Mouse (Mus musculus): ENCODE results near the gene Dhx9. TPM values are rescaled to one million over a fixed set of nuclear protein-coding genes. Genes with fewer than 3 reads are reported as not detected.
"Not testable (repeated sequence)": the region's sequence is repeated elsewhere in the genome, so short reads cannot be mapped to it uniquely, and the experiment has no call there.

Dhx9 gene
- polyA plus RNA-seq (2014; fragmentation: Nextera tagmentation; extraction: Ambion mirVana) = 42.6 and 46.8 TPM in 2 replicates

DNA sequence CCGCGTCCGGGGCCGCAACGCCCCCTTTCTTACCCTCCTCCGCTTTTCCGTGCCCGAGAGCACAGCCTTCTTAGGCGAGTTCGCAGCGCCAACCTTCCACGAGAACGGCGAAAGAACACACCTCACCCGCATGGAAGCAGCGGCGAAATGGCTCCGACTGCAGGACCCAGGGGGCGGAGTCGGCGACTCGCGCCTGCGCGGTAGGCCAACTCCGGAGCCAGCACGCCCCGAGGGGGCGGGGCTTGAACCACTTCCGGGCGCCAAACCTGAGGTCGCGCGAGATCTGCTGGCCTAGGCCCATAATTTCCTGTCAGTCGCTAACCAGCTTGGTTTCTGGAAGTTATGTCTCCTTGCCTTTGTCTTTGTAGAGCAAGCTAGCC lies at the start of gene Dhx9:
Gene Dhx9, minus strand, starts transcription at position 161 of the 380 bp plus-strand sequence.
- no peaks in the 10 kb centered on the region for H3K9me3 ChIP-seq (ENCODE audit: control insufficient read depth, low read depth, low read length)
- H3K4me3 ChIP-seq (ENCODE audit: low read depth, low read length) = peak within 1 kb of the TSS; percentile 87
- WGBS = under 1% methylated on average over 35 of the region's 35 CpGs
- peak within 1 kb of the TSS; percentile 95 for H3K9ac ChIP-seq (replicated peaks; ENCODE audit: low read depth, low read length)
- peaks cover 12% of the 10 kb centered on the region; the same call in 1 of the 2 replicates for H3K4me1 ChIP-seq (ENCODE audit: control insufficient read depth, insufficient read depth, low read length)
- peak within 1 kb of the TSS; percentile 73 for H3K4me2 ChIP-seq (replicated peaks; ENCODE audit: low read depth, low read length)
- H3K27me3 ChIP-seq (ENCODE audit: control insufficient read depth, insufficient read depth, low read length) = no peaks in the 10 kb centered on the region
- H3K36me3 ChIP-seq (ENCODE audit: control insufficient read depth, insufficient read depth, low read length) = peaks cover 5% of the 10 kb centered on the region; the same call in 1 of the 2 replicates
- peak within 1 kb of the TSS; percentile 85 for H3K27ac ChIP-seq (ENCODE audit: low read length)
- ATAC-seq (ENCODE audit: insufficient number of reproducible peaks, insufficient read depth, low FRiP score, low read depth) = peak; percentile 91

DNA sequence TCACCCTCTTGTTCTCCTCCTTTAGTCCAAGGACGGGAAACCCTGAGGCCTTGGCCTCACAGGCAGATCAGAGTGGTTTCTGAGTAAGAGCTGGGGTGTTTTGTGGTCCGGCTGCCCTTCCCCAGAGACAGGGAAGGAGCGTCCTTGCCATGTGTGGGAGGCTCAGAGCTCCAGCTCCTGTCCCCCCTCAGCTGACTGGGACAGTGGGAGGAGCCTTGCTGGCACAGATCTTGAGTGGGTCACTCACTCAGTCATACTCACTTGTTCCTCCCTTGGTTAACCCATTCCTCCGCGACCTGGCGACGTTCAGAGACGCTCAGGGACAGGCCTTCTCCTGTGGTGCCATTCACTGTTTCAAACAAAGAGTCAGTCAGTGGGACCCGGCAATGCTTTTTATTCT lies 48.2 kb upstream of the Dhx9 start:
- H3K27ac ChIP-seq (ENCODE audit: low read length) = no peak overlapping the region
- no peak overlapping the region for H3K9ac ChIP-seq (replicated peaks; ENCODE audit: low read depth, low read length)
- no peak for ATAC-seq (ENCODE audit: insufficient number of reproducible peaks, insufficient read depth, low FRiP score, low read depth)
- no peak overlapping the region for H3K4me3 ChIP-seq (ENCODE audit: low read depth, low read length)
- no peak overlapping the region for H3K4me2 ChIP-seq (replicated peaks; ENCODE audit: low read depth, low read length)
- WGBS = 74% methylated on average over 9 of the region's 9 CpGs
- no peaks in the 10 kb centered on the region for H3K9me3 ChIP-seq (ENCODE audit: control insufficient read depth, low read depth, low read length)
- H3K4me1 ChIP-seq (ENCODE audit: control insufficient read depth, insufficient read depth, low read length) = no peaks in the 10 kb centered on the region
- H3K27me3 ChIP-seq (ENCODE audit: control insufficient read depth, insufficient read depth, low read length) = no peaks in the 10 kb centered on the region
- no peaks in the 10 kb centered on the region for H3K36me3 ChIP-seq (ENCODE audit: control insufficient read depth, insufficient read depth, low read length)

DNA sequence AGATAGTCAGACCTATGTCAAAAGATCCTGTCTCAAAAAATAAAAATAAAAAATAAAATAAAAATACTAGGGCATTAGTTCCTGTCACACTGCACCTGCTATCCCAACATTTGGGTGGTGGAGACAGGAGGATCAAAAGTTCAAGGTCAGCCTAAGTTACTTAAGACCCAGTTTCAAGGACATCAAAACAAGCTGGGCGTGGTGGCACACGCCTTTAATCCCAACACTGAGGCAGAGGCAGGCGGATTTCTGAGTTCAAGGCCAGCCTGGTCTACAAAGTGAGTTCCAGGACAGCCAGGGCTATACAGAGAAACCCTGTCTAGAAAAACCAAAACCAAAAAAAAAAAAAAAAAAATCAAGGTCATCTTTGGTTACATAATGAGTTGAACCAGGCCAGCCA lies 45.4 kb upstream of the Dhx9 start:
- not testable (repeated sequence) for H3K4me1 ChIP-seq (ENCODE audit: control insufficient read depth, insufficient read depth, low read length); H3K4me3 ChIP-seq (ENCODE audit: low read depth, low read length); H3K9me3 ChIP-seq (ENCODE audit: control insufficient read depth, low read depth, low read length); H3K27ac ChIP-seq (ENCODE audit: low read length); H3K9ac ChIP-seq (replicated peaks; ENCODE audit: low read depth, low read length); H3K27me3 ChIP-seq (ENCODE audit: control insufficient read depth, insufficient read depth, low read length); ATAC-seq (ENCODE audit: insufficient number of reproducible peaks, insufficient read depth, low FRiP score, low read depth); H3K4me2 ChIP-seq (replicated peaks; ENCODE audit: low read depth, low read length); H3K36me3 ChIP-seq (ENCODE audit: control insufficient read depth, insufficient read depth, low read length)
- WGBS = 89% methylated on average over 3 of the region's 3 CpGs

DNA sequence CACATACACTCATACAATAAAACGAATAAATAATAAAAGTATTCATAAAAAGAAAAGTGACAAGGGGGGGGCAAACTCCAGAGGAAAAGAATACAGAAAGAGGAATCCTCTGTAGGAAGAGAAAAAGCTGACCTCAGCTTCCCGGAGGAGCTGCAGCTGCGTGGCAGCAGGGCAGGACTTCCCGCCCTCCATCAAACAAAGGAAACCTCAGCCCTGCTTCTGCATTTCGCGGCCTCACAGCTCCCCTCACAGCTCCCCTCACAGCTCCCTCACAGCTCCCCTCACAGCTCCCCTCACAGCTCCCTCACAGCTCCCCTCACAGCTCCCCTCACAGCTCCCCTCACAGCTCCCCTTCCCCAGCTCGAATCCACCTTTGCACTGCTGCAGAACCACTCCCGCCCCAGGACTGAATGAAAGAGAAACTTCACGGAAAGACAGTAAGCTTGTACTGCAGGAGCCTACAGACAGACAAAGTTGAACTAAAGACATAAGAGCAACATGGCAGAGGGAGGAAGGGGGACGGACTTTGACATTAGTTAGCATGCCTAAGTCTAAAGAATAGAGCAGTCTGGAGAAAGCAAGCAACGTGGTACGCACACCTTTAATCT lies 44.9 kb upstream of the Dhx9 start:
- no peaks in the 10 kb centered on the region for H3K9me3 ChIP-seq (ENCODE audit: control insufficient read depth, low read depth, low read length)
- peak overlapping the region; percentile 32 for H3K4me2 ChIP-seq (replicated peaks; ENCODE audit: low read depth, low read length)
- H3K4me1 ChIP-seq (ENCODE audit: control insufficient read depth, insufficient read depth, low read length) = no peaks in the 10 kb centered on the region
- ATAC-seq (ENCODE audit: insufficient number of reproducible peaks, insufficient read depth, low FRiP score, low read depth) = peak; percentile 49; the same call in 1 of the 2 replicates
- no peak overlapping the region for H3K4me3 ChIP-seq (ENCODE audit: low read depth, low read length)
- H3K36me3 ChIP-seq (ENCODE audit: control insufficient read depth, insufficient read depth, low read length) = no peaks in the 10 kb centered on the region
- WGBS = 15% methylated on average over 12 of the region's 12 CpGs
- peak overlapping the region; percentile 74; the same call in 1 of the 2 replicates for H3K27ac ChIP-seq (ENCODE audit: low read length)
- H3K27me3 ChIP-seq (ENCODE audit: control insufficient read depth, insufficient read depth, low read length) = no peaks in the 10 kb centered on the region
- no peak overlapping the region for H3K9ac ChIP-seq (replicated peaks; ENCODE audit: low read depth, low read length)

DNA sequence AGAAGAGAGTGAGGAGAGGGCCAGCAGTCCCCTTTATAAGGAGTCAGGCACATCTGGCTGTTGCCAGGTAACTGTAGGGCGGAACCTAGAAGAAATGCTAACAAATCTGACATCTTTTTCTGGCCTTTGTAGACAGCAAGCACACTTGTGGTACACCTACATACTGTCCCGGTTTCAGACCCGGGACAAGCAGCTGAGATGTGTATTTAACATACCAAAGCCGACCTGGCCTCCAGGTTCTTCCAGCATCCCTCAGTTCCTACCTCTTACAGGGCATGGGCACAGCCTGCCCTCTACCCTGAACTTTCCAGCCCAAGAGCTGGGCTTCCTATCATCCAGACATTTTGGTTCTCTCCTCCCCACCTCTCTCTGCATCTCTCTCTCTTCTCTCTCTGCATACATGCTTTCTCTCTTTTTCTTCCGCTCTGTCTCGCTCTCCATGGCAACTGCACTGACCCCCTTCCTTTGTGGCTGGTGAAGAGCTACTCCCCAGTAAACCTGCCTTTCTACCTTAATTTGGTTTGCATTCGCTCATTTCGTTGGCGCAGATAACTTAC lies 44.3 kb upstream of the Dhx9 start:
- Histone ChIP-seq H3K9ac (replicated peaks; ENCODE audit: low read depth, low read length) (no peak overlapping the region), H3K27me3 (ENCODE audit: control insufficient read depth, insufficient read depth, low read length) (no peaks in the 10 kb centered on the region), H3K27ac (ENCODE audit: low read length) (no peak overlapping the region; the same call in 1 of the 2 replicates), H3K36me3 (ENCODE audit: control insufficient read depth, insufficient read depth, low read length) (no peaks in the 10 kb centered on the region), H3K4me1 (ENCODE audit: control insufficient read depth, insufficient read depth, low read length) (no peaks in the 10 kb centered on the region), H3K4me3 (ENCODE audit: low read depth, low read length) (no peak overlapping the region), H3K9me3 (ENCODE audit: control insufficient read depth, low read depth, low read length) (no peaks in the 10 kb centered on the region), H3K4me2 (replicated peaks; ENCODE audit: low read depth, low read length) (peak overlapping the region; percentile 32)
- WGBS = 23% methylated on average over 9 of the region's 9 CpGs
- no peak for ATAC-seq (ENCODE audit: insufficient number of reproducible peaks, insufficient read depth, low FRiP score, low read depth)

DNA sequence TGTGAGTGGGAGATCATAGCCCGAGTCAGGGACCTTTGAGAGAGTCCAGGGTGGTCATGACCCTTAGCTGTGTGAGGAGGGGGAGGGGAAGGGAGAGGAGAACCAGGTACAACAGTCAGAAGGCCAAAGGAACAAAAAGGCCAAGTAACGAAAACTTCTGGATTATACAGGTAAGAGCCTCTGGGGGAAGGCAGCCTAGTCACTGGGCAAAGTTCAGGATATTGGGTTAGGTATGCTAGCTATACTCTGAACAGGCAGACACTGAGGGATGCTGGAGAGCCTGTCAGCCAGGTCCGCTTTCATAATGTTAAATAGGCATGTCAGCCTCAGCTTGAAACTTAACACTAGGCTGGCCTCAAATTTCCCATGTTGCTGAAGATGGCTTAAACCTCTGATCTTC lies 34.7 kb upstream of the Dhx9 start:
- H3K9me3 ChIP-seq (ENCODE audit: control insufficient read depth, low read depth, low read length) = no peaks in the 10 kb centered on the region

DNA sequence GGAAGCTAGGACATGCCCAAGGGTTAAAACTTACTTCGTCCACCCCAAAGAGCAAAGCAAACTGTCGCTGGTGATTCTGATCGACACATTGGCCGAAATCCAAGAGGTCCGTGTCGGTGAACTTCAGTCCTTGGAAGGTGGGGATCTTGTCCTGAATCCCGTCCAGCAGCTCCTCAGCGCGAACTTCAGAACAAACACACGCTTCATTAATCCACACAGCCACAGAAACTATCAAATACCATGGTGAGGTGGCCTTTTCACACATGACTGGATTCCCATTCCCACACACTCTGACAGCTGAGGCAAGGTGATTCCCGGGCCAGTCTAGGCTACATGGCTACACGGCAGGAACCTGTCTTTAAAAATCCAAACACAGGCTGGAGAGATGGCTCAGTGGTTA lies 27.9 kb upstream of the Dhx9 start:
- no peak for ATAC-seq (ENCODE audit: insufficient number of reproducible peaks, insufficient read depth, low FRiP score, low read depth)

More for the DNA sequence above, 34.7 kb upstream of the Dhx9 start:
- no peak for ATAC-seq (ENCODE audit: insufficient number of reproducible peaks, insufficient read depth, low FRiP score, low read depth)
- Histone ChIP-seq H3K4me2 (replicated peaks; ENCODE audit: low read depth, low read length) (no peak overlapping the region), H3K9ac (replicated peaks; ENCODE audit: low read depth, low read length) (no peak overlapping the region), H3K27me3 (ENCODE audit: control insufficient read depth, insufficient read depth, low read length) (no peaks in the 10 kb centered on the region), H3K36me3 (ENCODE audit: control insufficient read depth, insufficient read depth, low read length) (no peaks in the 10 kb centered on the region), H3K4me1 (ENCODE audit: control insufficient read depth, insufficient read depth, low read length) (no peaks in the 10 kb centered on the region), H3K4me3 (ENCODE audit: low read depth, low read length) (no peak overlapping the region), H3K27ac (ENCODE audit: low read length) (no peak overlapping the region)
- 41% methylated on average over 3 of the region's 3 CpGs for WGBS

DNA sequence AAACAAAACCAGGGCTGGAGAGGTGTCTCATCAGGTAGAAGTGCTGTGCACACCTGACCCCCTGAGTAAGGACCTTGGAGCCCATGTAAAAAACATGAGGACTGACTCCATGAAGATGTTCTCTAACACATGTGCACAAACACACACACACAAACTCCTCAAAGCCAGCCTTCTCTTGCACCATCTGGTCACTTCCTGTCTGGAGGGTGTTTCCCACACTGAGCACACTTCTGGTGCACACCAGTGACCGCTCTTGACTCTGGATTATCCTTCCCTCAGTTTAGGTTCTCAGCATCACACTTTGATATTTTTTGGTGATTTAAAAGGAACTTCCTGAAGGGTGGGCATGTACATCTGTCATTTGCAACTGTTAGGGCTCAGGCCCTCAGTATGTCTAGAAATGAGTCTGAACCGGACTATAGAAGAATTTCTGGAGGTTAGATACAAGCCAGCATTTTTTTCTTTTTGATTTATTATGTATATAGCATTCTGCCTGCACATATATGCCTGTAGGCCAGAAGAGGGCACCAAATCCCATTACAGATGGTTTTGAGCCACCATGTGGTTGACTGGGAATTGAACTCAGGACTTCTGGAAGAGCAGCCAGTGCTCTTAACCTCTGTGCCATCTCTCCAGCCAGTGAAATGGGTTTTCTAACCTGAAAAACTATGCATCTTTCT lies 23.0 kb upstream of the Dhx9 start:
- Histone ChIP-seq H3K9me3 (ENCODE audit: control insufficient read depth, low read depth, low read length) (no peaks in the 10 kb centered on the region), H3K36me3 (ENCODE audit: control insufficient read depth, insufficient read depth, low read length) (no peaks in the 10 kb centered on the region), H3K4me3 (ENCODE audit: low read depth, low read length) (no peak overlapping the region), H3K4me2 (replicated peaks; ENCODE audit: low read depth, low read length) (no peak overlapping the region), H3K27me3 (ENCODE audit: control insufficient read depth, insufficient read depth, low read length) (no peaks in the 10 kb centered on the region), H3K27ac (ENCODE audit: low read length) (no peak overlapping the region), H3K9ac (replicated peaks; ENCODE audit: low read depth, low read length) (no peak overlapping the region), H3K4me1 (ENCODE audit: control insufficient read depth, insufficient read depth, low read length) (no peaks in the 10 kb centered on the region)
- WGBS = 62% methylated on average over 2 of the region's 2 CpGs
- ATAC-seq (ENCODE audit: insufficient number of reproducible peaks, insufficient read depth, low FRiP score, low read depth) = no peak

More for the DNA sequence above, 27.9 kb upstream of the Dhx9 start:
- no peaks in the 10 kb centered on the region for H3K27me3 ChIP-seq (ENCODE audit: control insufficient read depth, insufficient read depth, low read length)
- no peak overlapping the region for H3K9ac ChIP-seq (replicated peaks; ENCODE audit: low read depth, low read length)
- no peak overlapping the region for H3K4me2 ChIP-seq (replicated peaks; ENCODE audit: low read depth, low read length)
- no peak overlapping the region for H3K4me3 ChIP-seq (ENCODE audit: low read depth, low read length)
- H3K36me3 ChIP-seq (ENCODE audit: control insufficient read depth, insufficient read depth, low read length) = no peaks in the 10 kb centered on the region
- no peak overlapping the region for H3K27ac ChIP-seq (ENCODE audit: low read length)
- no peaks in the 10 kb centered on the region for H3K9me3 ChIP-seq (ENCODE audit: control insufficient read depth, low read depth, low read length)
- no peaks in the 10 kb centered on the region for H3K4me1 ChIP-seq (ENCODE audit: control insufficient read depth, insufficient read depth, low read length)
- 85% methylated on average over 12 of the region's 12 CpGs for WGBS

All from stomach, embryonic 14.5 days (tissue).